Mouse (Mus musculus) thymus, adult 2 months (tissue): ENCODE results near the gene Dner.

Source experiments
- CTCF ChIP-seq: fragments of 200-500 bp; IDR thresholded peaks from 2 replicates; pipeline ENCODE4 v1.5.1; 2012; ENCODE audit warnings: mild to moderate bottlenecking, control low read depth, low read length, moderate library complexity, borderline replicate concordance; ENCODE audit not compliant: control insufficient read depth, poor library complexity, insufficient read depth; ENCODE audit errors: extremely low read depth
- POLR2A ChIP-seq: fragments of 200-500 bp; IDR thresholded peaks from 2 replicates; pipeline ENCODE4 v1.6.1; 2012; ENCODE audit warnings: mild to moderate bottlenecking, low read length, control low read depth, moderate library complexity; ENCODE audit not compliant: control insufficient read depth, poor library complexity, insufficient read depth; ENCODE audit errors: extremely low read depth

- TF ChIP-seq CTCF (no peak), POLR2A (no peak)
Observed at GRCm38 (mm10) chr1:84556546-84557511, 139.2 kb downstream of the Dner start.
